Mouse (Mus musculus) forebrain, embryonic 15.5 days (tissue): Measurements from ENCODE around the gene Icmt. TPM values are rescaled to one million over a fixed set of nuclear protein-coding genes. Genes with fewer than 3 reads are reported as not detected.

ENCODE experiments used
- ATAC-seq: fragments of 200-750 bp; cut with Nextera tagmentation; replicated peaks from 2 replicates; pipeline ENCODE4 v1.8.0; 2017; ENCODE audit warnings: mild to moderate bottlenecking, moderate TSS enrichment, moderate library complexity
- H3K27ac ChIP-seq: fragments of 300-500 bp; sonication (generic); replicated peaks from 2 replicates; pipeline ENCODE4 v1.5.1; 2015; ENCODE audit warnings: mild to moderate bottlenecking, inconsistent platforms
- H3K27me3 ChIP-seq: fragments of 300-500 bp; sonication (generic); 2 replicates; pipeline ENCODE4 v1.6.1; 2015; ENCODE audit warnings: inconsistent platforms
- H3K36me3 ChIP-seq: fragments of 300-500 bp; sonication (generic); 2 replicates; pipeline ENCODE4 v1.6.1; 2015; ENCODE audit warnings: mild to moderate bottlenecking, inconsistent platforms
- H3K4me1 ChIP-seq: fragments of 300-500 bp; sonication (generic); 2 replicates; pipeline ENCODE4 v1.6.1; 2015; ENCODE audit warnings: inconsistent platforms
- H3K4me2 ChIP-seq: fragments of 300-500 bp; sonication (generic); replicated peaks from 2 replicates; pipeline ENCODE4 v1.6.1; 2015; ENCODE audit warnings: mild to moderate bottlenecking, inconsistent platforms
- H3K4me3 ChIP-seq: fragments of 300-500 bp; sonication (generic); 2 replicates; pipeline ENCODE4 v1.5.1; 2015; ENCODE audit warnings: mild to moderate bottlenecking, inconsistent platforms
- H3K9ac ChIP-seq: fragments of 300-500 bp; sonication (generic); replicated peaks from 2 replicates; pipeline ENCODE4 v1.6.1; 2015; ENCODE audit warnings: mild to moderate bottlenecking, inconsistent platforms
- H3K9me3 ChIP-seq: fragments of 300-500 bp; sonication (generic); 2 replicates; pipeline ENCODE4 v1.6.1; 2016; ENCODE audit warnings: inconsistent platforms
- WGBS: fragments of 180-500 bp; shearing (Covaris S2); methylation state at CpG from one replicate; pipeline ENCODE4 v1.1.7; 2015; ENCODE audit warnings: mixed read lengths; 5-methylcytosine and 5-hydroxymethylcytosine counted together
- polyA plus RNA-seq: library from polyadenylated mRNA; unstranded; fragments of >200 nt; fragmentation: Nextera tagmentation; extraction: Ambion mirVana; gene quantifications from 2 replicates; pipeline ENCODE4 v1.2.1, GENCODE M21; 2015

Gene Icmt
- polyA plus RNA-seq, 1 experiment from 2014 or later: 18.6 TPM

- H3K9ac ChIP-seq: no peak overlapping the region; the same call in 1 of the 2 replicates
- 30% methylated on average over 8 of the region's 8 CpGs for WGBS
- no peaks in the 10 kb centered on the region; the same call in 1 of the 2 replicates for H3K36me3 ChIP-seq
- H3K27me3 ChIP-seq: no peaks in the 10 kb centered on the region
- ATAC-seq: no peak; the same call in 1 of the 2 replicates
- peak overlapping the region; percentile 94 for H3K27ac ChIP-seq
- 0 out of 2 replicates have a peak overlapping the region, but pooled peaks have one; percentile 29 for H3K4me3 ChIP-seq
- peak overlapping the region; percentile 52 for H3K4me2 ChIP-seq
- no peaks in the 10 kb centered on the region for H3K9me3 ChIP-seq
- H3K4me1 ChIP-seq: peaks cover 36% of the 10 kb centered on the region
These were observed 53.8 kb downstream of the Icmt start for GRCm38 (mm10) chr4:152350722-152351421.

- peaks cover 36% of the 10 kb centered on the region for H3K4me1 ChIP-seq
- no peak overlapping the region for H3K4me3 ChIP-seq
- peak overlapping the region; percentile 94 for H3K27ac ChIP-seq
- no peaks in the 10 kb centered on the region for H3K9me3 ChIP-seq
- WGBS: 6% methylated on average over 14 of the region's 14 CpGs
- ATAC-seq: 0 out of 2 replicates have a peak, but pooled peaks have one; percentile 32
- no peak overlapping the region for H3K9ac ChIP-seq
- no peaks in the 10 kb centered on the region for H3K27me3 ChIP-seq
- H3K36me3 ChIP-seq: peaks cover 2% of the 10 kb centered on the region; the same call in 1 of the 2 replicates
- H3K4me2 ChIP-seq: no peak overlapping the region
These were observed 54.6 kb downstream of the Icmt start for GRCm38 (mm10) chr4:152351422-152352305.

GRCm38 (mm10) chr4:152353886-152354637 lies 57.0 kb downstream of the Icmt start:
- Histone ChIP-seq H3K9me3 (no peaks in the 10 kb centered on the region), H3K4me1 (peaks cover 29% of the 10 kb centered on the region), H3K4me2 (no peak overlapping the region), H3K27me3 (no peaks in the 10 kb centered on the region), H3K36me3 (peaks cover 3% of the 10 kb centered on the region; the same call in 1 of the 2 replicates), H3K9ac (no peak overlapping the region), H3K27ac (no peak overlapping the region), H3K4me3 (no peak overlapping the region)
- WGBS: 83% methylated on average over 14 of the region's 14 CpGs
- ATAC-seq: no peak

- WGBS: 80% methylated on average over 7 of the region's 7 CpGs
- H3K27me3 ChIP-seq: 0 out of 2 replicates have a peak, but pooled peaks cover 1% of the 10 kb centered on the region
- no peak overlapping the region for H3K4me2 ChIP-seq
- no peak overlapping the region for H3K27ac ChIP-seq
- peaks cover 15% of the 10 kb centered on the region for H3K4me1 ChIP-seq
- H3K9me3 ChIP-seq: no peaks in the 10 kb centered on the region
- no peak for ATAC-seq
- peaks cover 3% of the 10 kb centered on the region; the same call in 1 of the 2 replicates for H3K36me3 ChIP-seq
- H3K9ac ChIP-seq: no peak overlapping the region
- no peak overlapping the region for H3K4me3 ChIP-seq
These were observed 58.6 kb downstream of the Icmt start for GRCm38 (mm10) chr4:152355672-152356071.

Other genes starting within 250 kb of the Icmt start
- gene Plekhg5, start 224.7 kb upstream of the Icmt start, polyA plus RNA-seq: 9.3 and 10.9 TPM in 2 replicates
- 0.53 and 1.0 TPM in 2 replicates for gene Tnfrsf25, start 181.3 kb upstream of the Icmt start, polyA plus RNA-seq
- gene Espn, start 144.9 kb upstream of the Icmt start, polyA plus RNA-seq: 0.09 and 0.10 TPM in 2 replicates
- gene Hes2, start 138.4 kb upstream of the Icmt start, polyA plus RNA-seq: not detected in 2 replicates
- gene Acot7, start 119.1 kb upstream of the Icmt start, polyA plus RNA-seq: 210 and 219 TPM in 2 replicates
- 5.7 and 6.3 TPM in 2 replicates for gene Gpr153, start 23.0 kb upstream of the Icmt start, polyA plus RNA-seq
- 0.09 and 0.13 TPM in 2 replicates for gene Hes3, start 5.6 kb upstream of the Icmt start, polyA plus RNA-seq
- 1.8 and 2.9 TPM in 2 replicates for gene Rnf207, start 21.8 kb downstream of the Icmt start, polyA plus RNA-seq
- gene Rpl22, start 28.5 kb downstream of the Icmt start, polyA plus RNA-seq: 216 and 221 TPM in 2 replicates
- gene Chd5, start 41.4 kb downstream of the Icmt start, polyA plus RNA-seq: 35.5 and 39.3 TPM in 2 replicates
- 5.0 and 5.5 TPM in 2 replicates for gene Nphp4, start 179.5 kb downstream of the Icmt start, polyA plus RNA-seq
- 14.4 and 17.2 TPM in 2 replicates for gene Kcnab2, start 180.6 kb downstream of the Icmt start, polyA plus RNA-seq